Mouse (Mus musculus) cerebellum, adult 2 months (tissue): Measurements from ENCODE around the gene Zbtb1. TPM values are rescaled to one million over a fixed set of nuclear protein-coding genes. Genes with fewer than 3 reads are reported as not detected.
"Not testable (repeated sequence)": the region's sequence is repeated elsewhere in the genome, so short reads cannot be mapped to it uniquely, and the experiment has no call there.

Experiments
- DNase-seq, 2 experiments: peaks; one replicate each; pipeline ENCODE4 v3.0.0; 2021
- H3K27ac ChIP-seq: fragments of 200-500 bp; 2 replicates; pipeline ENCODE4 v1.5.1; 2012; ENCODE audit warnings: low read length, control low read depth, inconsistent platforms; ENCODE audit not compliant: insufficient read depth
- H3K27me3 ChIP-seq: fragments of 200-500 bp; 2 replicates; pipeline ENCODE4 v1.6.1; 2012; ENCODE audit warnings: inconsistent platforms, mild to moderate bottlenecking, low read length, moderate library complexity; ENCODE audit not compliant: control insufficient read depth, insufficient read depth
- H3K4me1 ChIP-seq: fragments of 200-500 bp; 2 replicates; pipeline ENCODE4 v1.6.1; 2011; ENCODE audit warnings: low read length; ENCODE audit not compliant: control insufficient read depth, insufficient read depth
- H3K4me3 ChIP-seq: fragments of 200-500 bp; replicated peaks from 2 replicates; pipeline ENCODE3; 2011; ENCODE audit warnings: mild to moderate bottlenecking, low read depth, low read length, control low read depth; ENCODE audit not compliant: insufficient read depth
- CTCF ChIP-seq: fragments of 200-500 bp; IDR thresholded peaks from 2 replicates; pipeline ENCODE4 v1.5.1; 2011; ENCODE audit warnings: low read depth, mild to moderate bottlenecking, control low read depth, low read length, moderate library complexity, borderline replicate concordance; ENCODE audit not compliant: insufficient read depth
- POLR2A ChIP-seq: fragments of 200-500 bp; IDR thresholded peaks from 2 replicates; pipeline ENCODE4 v1.6.1; 2011; ENCODE audit warnings: low read length, control low read depth, borderline replicate concordance; ENCODE audit not compliant: insufficient read depth
- WGBS: fragments of 180-500 bp; shearing (Covaris S2); methylation state at CpG from one replicate; pipeline ENCODE4 v1.1.7; 2018; 5-methylcytosine and 5-hydroxymethylcytosine counted together
- polyA plus RNA-seq: library from polyadenylated mRNA; depleted of rRNA; stranded (reverse); fragments of >200 nt; gene quantifications from 2 replicates; pipeline ENCODE4 v1.2.3, GENCODE M21; 2012

Zbtb1 gene
- polyA plus RNA-seq, 1 experiment = 3.3 TPM

DNA sequence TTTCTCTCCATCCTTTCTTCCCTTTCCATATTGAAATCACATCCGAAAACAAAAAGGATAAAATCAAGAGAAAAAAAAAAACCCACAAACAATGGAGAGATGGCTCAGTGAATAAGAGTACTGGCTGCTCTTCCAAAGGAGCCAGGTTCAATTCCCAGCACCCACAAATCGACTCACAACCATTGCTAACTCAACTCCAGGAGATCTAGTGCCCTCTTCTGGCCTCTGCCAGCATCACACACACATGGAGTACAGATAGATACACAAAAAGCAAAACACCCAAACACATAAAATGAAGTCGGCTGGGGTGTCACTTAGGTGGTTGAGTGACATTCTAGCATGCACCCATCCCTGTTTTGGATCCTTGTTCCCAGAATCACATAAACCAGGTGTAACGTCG lies 48.3 kb downstream of the Zbtb1 start:
- Histone ChIP-seq H3K4me1 (no peaks in the 10 kb centered on the region), H3K27me3 (peaks cover 1% of the 10 kb centered on the region; the same call in 1 of the 2 replicates), H3K4me3 (no peak overlapping the region), H3K27ac (no peak overlapping the region)
- TF ChIP-seq CTCF = no peak
- 94% methylated on average over 5 of the region's 5 CpGs for WGBS
- DNase-seq = no peak

- Histone ChIP-seq H3K4me3 (no peak overlapping the region), H3K27ac (no peak overlapping the region), H3K4me1 (no peaks in the 10 kb centered on the region), H3K27me3 (no peaks in the 10 kb centered on the region; the same call in 1 of the 2 replicates)
- DNase-seq = no peak
- no peak for TF ChIP-seq POLR2A
- no peak for TF ChIP-seq CTCF
- WGBS = 91% methylated on average over 3 of the region's 3 CpGs
These were observed 55.2 kb downstream of the Zbtb1 start for GRCm38 (mm10) chr12:76425256-76425655.

DNA sequence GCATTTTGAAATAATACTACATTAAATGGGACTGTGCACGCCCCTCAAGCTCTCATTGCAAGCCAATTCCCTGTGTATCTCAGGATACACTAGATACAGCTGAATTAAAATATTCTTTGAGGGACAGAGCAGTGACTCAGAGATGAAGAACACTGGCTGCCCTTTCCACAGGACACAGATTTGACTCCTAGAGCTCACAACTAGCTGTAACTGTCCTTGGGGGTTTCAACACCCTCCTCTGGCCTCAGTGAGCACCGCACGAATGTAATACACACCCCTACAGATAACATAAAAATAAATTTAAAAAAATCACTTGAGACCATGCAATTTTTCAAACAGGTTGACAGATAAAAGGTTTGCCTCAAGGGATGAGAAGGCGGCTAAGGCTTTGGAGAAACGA lies 57.5 kb downstream of the Zbtb1 start:
- no peak for DNase-seq
- no peak overlapping the region for H3K27ac ChIP-seq
- H3K4me1 ChIP-seq = no peaks in the 10 kb centered on the region
- H3K27me3 ChIP-seq = no peaks in the 10 kb centered on the region; the same call in 1 of the 2 replicates
- no peak for TF ChIP-seq CTCF
- TF ChIP-seq POLR2A = no peak
- WGBS = 66% methylated on average over 5 of the region's 5 CpGs
- no peak overlapping the region for H3K4me3 ChIP-seq

- H3K4me3 ChIP-seq = no peak overlapping the region
- no peaks in the 10 kb centered on the region; the same call in 1 of the 2 replicates for H3K27me3 ChIP-seq
- 25% methylated on average over 5 of the region's 5 CpGs for WGBS
- DNase-seq = peak in 1 of 2 experiments; percentile 13
- no peaks in the 10 kb centered on the region for H3K4me1 ChIP-seq
- H3K27ac ChIP-seq = no peak overlapping the region
- TF ChIP-seq POLR2A (no peak), CTCF (no peak)
These were observed 60.9 kb downstream of the Zbtb1 start for GRCm38 (mm10) chr12:76430879-76431406.

- Histone ChIP-seq H3K27me3 (no peaks in the 10 kb centered on the region; the same call in 1 of the 2 replicates), H3K4me1 (no peaks in the 10 kb centered on the region), H3K27ac (no peak overlapping the region), H3K4me3 (no peak overlapping the region)
- no peak for DNase-seq
- WGBS = 87% methylated on average over 6 of the region's 6 CpGs
- no peak for TF ChIP-seq CTCF
- no peak for TF ChIP-seq POLR2A
These were observed 61.4 kb downstream of the Zbtb1 start for GRCm38 (mm10) chr12:76431431-76431830.

GRCm38 (mm10) chr12:76434111-76434510 lies 64.0 kb downstream of the Zbtb1 start:
- H3K27ac ChIP-seq = no peak overlapping the region
- WGBS = 61% methylated on average over 7 of the region's 7 CpGs
- H3K27me3 ChIP-seq = no peaks in the 10 kb centered on the region
- DNase-seq = no peak
- TF ChIP-seq CTCF (no peak), POLR2A (no peak)
- no peaks in the 10 kb centered on the region for H3K4me1 ChIP-seq
- no peak overlapping the region for H3K4me3 ChIP-seq

DNA sequence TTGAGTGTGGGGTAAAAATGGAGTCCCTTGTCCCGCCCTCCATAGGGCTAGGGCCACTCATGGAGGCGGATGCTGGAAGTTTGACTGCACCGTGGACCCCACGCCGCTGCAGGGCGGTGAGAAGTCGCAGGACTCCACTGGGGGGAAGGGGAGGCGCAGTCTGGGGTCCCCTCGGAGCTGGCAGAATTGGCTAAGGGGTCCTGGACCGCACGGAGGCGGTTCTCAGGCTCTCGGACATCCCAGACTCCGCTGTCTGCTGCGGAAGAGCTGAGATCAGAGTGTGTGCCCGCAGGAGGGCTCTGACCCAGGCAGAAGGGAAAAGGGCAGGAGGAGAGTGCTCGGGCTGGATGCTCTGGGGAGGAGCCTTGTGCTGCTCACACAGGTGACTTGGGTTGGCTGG lies 65.0 kb downstream of the Zbtb1 start:
- 8% methylated on average over 17 of the region's 17 CpGs for WGBS
- TF ChIP-seq CTCF (no peak), POLR2A (no peak)
- Histone ChIP-seq H3K4me1 (no peaks in the 10 kb centered on the region), H3K27me3 (no peaks in the 10 kb centered on the region), H3K27ac (no peak overlapping the region), H3K4me3 (no peak overlapping the region)
- no peak for DNase-seq

DNA sequence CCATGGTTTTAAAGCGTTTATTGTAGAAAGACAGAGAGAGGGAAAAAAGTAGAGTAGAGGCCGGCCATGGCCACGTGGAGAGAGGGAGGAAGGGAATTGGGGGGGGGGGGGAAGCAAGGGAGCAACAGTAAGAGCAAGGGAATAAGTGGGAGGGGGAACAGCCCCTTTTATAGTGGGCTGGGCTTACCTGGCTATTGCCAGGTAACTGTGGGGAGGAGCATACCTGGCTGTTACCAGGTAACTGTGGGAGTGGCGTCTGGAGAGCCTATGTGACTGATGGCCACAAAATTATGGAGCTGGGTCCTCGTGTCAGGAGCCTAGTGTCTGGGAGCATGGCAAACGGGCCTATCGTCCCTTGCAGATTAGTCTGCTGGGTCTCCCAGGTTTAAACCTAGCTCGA lies 65.5 kb downstream of the Zbtb1 start:
- no peaks in the 10 kb centered on the region for H3K4me1 ChIP-seq
- TF ChIP-seq CTCF = no peak
- TF ChIP-seq POLR2A = no peak
- 55% methylated on average over 8 of the region's 8 CpGs for whole genome bisulfite sequencing
- no peaks in the 10 kb centered on the region for H3K27me3 ChIP-seq
- no peak for DNase-seq
- H3K27ac ChIP-seq = no peak overlapping the region
- H3K4me3 ChIP-seq = no peak overlapping the region

DNA sequence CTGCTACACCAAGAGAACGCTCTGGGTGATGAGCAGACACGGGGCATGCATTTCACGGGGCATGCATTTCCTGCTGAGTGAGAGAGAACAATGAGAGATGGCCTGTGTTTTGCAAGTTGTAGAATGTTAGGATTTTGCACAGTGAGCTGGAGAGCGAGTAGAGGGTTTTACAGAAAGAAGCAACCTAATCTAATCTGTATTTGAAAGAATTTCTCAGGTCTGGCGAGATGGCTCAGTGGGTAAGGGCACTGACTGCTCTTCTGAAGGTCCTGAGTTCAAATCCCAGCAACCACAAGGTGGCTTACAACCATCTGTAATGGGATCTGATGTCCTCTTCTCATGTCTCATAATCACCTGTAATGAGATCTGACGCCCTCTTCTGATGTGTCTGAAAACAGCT lies 73.4 kb downstream of the Zbtb1 start:
- 53% methylated on average over 6 of the region's 6 CpGs for WGBS
- not testable (repeated sequence) for H3K27ac ChIP-seq, H3K27me3 ChIP-seq, H3K4me3 ChIP-seq, DNase-seq, H3K4me1 ChIP-seq
